Mouse (Mus musculus) yolk sac, embryonic 10.5 days (tissue): ENCODE measurements around the gene Fitm1.

Experiments
- DNase-seq: peaks from one replicate; pipeline ENCODE4 v3.0.0-alpha.2; 2017; ENCODE audit warnings: low spot score

Gene Fitm1

DNA sequence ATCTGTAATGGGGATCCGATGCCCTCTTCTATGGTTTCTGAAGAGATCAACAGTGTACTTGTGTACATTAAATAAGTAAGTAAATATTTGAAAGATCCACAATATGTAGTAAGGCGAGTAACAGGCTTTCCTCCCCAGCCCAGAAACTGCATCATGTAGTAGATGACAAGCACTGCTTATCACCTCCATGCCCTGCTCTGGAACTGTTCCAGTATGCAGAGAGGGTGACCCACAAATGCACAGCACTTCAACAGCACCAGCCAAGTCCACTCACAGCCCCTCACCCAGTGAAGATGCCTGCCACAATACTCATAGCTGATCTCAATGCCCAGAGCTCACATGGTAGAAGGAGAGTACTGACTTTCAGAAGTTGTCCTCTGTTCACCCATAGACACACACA lies 4.8 kb upstream of the Fitm1 start:
- no peak for DNase-seq

DNA sequence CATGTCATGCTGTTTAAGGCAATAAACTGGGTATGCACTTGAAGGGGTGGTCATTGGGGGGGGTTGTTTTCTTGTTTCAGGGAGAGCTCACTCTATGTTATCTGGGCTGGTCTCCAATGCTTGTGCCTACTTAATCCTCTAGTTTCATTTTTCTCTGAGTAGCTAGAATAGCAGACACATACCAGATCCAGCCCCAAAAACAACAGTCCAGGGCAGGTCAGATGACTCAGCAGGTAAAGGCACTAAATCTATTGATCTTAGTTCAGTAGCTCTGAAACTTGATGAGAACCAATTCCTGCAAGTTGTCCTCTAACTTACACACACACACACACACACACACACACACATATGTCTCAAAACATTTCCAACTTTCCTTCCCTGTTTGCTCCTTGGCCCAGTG lies 3.7 kb upstream of the Fitm1 start:
- DNase-seq = no peak

DNA sequence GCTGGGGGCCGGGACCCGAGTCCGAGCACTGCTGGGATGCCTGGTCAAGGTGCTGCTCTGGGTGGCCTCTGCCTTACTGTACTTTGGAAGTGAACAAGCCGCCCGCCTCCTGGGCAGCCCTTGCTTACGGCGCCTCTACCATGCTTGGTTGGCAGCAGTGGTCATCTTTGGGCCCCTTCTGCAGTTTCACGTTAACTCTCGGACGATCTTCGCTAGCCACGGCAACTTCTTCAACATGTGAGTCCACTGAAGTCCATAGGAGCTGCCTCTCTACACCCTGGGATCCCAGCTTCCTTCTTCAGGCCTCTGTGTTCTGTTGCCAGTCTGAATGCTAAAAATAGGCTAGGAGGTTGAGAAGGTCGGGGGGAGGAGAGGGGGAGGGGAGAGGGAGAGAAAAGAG lies 294 bp downstream of the Fitm1 start:
- no peak for DNase-seq

DNA sequence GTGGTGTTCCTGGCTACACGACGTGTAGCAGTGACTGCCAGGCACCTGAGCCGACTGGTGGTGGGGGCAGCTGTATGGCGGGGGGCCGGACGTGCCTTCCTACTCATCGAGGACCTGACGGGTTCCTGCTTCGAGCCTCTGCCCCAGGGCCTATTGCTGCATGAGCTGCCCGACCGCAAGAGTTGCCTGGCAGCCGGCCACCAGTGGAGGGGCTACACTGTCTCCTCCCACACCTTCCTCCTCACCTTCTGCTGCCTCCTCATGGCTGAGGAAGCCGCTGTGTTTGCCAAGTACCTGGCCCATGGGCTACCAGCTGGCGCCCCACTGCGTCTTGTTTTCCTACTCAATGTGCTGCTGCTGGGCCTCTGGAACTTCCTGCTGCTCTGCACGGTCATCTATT lies 959 bp downstream of the Fitm1 start:
- no peak for DNase-seq

DNA sequence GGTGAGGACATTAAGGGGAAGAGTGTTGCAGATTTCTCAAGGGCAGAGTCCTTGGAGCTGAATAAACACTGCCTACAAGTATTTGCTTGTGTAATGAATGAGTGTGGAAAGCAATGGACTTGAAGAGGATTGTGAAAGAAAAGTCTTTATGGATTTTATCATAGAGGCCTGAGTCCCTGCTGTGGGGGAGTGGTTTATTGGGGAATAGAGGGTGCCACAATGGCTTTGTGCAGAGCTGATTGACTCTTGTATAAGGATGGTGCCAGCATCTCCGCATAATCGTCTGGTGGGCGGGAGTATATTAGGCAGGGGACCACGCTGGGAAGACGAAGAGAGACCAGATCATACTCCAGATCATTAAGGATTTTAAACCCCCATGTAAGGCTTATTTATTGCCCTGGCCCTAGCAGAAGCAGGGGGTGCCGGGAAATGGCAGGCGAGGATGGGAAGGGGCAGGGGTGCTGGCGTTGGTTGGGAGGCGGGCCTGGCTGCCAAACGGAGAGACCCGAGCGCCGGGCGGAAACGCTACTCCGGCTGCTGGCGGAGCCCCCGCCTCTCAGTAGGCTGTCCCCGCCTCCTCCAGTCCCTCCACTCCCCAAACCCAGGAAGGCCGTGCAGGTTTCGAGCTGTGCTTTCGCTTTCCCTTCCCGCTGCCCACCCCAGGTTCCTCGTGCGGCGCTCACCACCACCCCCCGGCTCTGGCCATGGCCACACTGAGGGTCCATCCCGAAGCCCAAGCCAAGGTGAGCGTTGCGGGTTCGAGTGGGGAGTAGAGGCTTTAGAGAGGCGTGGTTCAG lies 2.7 kb downstream of the Fitm1 start, which contains the start of gene Psme1:
Gene Psme1, plus strand, starts transcription at position 253 of the 797 bp plus-strand sequence.
- peak; percentile 83 for DNase-seq

DNA sequence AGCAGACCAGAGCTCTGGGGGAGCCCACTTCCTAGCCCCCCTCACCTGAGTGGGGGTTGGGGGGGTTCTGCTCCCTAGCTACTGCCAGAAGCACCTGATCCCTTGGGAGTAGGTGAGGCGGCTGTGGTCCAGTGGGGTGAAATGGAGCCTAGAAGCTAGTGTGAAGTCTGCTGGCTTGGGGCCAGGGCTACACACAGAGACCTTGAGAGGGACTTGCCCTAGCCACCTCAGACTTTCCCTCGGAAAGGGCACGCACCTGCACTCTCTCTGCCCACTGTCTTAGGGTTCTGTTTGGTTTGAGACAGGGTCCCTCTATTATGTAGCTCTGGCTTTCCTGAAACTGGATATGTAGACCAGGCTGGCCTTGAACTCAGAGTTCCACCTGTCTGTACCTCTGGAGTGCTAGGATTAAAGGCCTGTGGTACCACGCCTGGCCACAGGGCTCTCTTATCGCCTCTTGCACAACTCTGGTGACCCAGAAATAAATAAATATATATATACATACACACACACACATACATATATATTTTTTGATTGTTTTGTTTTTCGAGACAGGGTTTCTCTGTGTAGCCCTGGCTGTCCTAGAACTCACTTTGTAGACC lies 3.4 kb downstream of the Fitm1 start:
- DNase-seq = no peak

DNA sequence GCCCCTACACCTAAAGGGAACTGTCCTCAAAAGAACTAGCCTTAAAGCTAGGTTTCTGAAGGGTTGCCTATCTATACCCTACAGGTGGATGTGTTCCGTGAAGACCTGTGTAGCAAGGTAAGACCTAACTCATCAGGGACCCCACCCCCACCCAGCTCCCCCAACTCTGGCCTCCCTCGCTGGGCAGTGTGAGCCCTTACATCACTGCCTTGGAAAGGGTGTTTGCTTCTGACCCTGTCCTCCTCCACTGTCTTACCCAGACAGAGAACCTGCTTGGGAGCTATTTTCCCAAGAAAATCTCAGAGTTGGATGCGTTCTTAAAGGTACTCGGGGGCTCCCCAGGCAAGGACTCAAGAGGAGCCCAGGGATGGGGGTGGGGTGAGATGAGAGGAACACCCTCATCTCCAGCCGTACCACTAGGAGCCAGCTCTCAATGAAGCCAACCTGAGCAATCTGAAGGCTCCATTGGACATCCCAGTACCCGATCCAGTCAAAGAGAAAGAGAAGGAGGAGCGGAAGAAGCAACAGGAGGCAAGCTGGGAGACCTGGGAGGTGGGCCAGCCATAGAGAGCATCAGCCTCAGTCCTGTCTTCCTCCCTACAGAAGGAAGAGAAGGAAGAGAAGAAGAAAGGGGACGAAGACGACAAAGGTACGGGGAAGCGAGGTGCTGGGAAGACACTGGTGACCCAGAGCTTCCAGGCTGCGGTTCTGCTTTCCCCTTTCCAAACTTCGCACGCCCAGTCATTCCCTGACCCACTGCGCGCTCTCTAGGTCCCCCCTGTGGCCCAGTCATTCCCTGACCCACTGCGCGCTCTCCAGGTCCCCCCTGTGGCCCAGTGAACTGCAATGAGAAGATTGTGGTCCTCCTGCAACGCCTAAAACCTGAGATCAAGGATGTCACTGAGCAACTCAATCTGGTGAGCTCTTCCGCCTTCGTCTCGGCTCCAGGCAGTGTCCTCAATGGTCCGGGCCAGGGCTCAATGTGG lies 4.4 kb downstream of the Fitm1 start:
- DNase-seq = no peak

DNA sequence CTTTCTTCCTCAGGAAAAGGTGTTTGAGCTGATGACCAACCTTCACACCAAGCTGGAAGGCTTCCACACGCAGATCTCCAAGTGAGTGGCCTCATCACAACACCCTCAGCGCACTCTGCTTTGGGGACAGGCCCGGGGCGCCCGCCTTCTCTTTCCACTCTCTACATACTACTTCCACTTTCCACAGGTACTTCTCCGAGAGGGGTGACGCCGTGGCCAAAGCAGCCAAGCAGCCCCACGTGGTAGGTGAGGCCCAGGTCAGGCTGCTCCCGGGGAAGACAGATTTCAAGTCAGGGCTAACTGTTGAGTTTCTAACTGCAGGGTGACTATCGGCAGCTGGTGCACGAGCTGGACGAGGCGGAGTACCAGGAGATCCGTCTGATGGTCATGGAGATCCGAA lies 5.3 kb downstream of the Fitm1 start:
- DNase-seq = no peak

DNA sequence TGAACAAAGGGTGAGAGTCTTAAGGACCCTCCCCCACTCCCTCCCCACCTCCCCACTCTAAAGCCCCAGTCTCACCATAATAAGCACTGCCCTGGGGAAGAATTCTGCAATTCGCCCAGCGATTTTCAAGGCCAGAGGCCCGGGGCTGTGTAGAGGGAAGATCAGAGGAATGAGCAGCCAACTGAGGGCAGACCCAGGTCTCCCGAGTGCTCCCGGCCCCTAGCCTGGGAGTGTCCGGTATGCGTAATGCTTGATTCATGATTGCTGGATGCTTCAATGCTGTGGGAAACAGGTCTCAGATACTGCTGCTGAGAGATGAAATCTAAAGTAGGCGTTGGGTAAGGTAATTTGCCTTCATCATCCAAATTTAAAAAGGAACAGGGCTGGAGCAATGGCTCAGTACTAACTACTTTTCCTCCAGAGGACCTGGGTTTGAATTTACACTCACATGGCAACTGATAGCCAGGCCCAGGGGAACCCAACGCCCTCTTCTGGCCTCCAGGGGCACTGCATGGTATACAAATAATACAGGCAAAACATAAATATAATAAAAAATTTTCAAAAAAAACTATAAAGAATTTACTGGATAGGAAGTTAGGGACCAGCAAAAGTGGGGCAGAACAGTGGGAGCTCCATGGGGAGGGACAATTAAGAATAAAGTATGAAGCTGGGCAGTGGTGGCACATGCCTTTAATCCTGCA lies 6.7 kb downstream of the Fitm1 start:
- no peak for DNase-seq

DNA sequence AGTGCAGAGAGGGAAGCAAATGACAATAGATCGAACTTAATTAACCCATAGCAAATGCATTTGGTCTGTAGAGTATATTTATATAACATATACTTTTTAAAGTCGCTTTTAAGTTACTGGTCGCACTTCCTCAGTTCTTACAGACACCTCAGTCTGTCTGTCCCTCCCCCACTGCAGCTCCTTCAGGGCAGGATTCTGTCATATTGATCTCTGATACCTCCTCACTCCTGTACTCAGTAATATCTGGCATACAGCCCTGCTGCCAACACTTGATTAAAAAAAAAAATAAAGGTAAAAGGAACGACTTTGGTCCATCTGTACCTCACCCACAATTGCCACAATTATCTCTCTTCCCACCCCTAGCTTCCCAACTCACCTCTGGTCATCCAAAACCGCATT lies 8.9 kb downstream of the Fitm1 start:
- DNase-seq = no peak

DNA sequence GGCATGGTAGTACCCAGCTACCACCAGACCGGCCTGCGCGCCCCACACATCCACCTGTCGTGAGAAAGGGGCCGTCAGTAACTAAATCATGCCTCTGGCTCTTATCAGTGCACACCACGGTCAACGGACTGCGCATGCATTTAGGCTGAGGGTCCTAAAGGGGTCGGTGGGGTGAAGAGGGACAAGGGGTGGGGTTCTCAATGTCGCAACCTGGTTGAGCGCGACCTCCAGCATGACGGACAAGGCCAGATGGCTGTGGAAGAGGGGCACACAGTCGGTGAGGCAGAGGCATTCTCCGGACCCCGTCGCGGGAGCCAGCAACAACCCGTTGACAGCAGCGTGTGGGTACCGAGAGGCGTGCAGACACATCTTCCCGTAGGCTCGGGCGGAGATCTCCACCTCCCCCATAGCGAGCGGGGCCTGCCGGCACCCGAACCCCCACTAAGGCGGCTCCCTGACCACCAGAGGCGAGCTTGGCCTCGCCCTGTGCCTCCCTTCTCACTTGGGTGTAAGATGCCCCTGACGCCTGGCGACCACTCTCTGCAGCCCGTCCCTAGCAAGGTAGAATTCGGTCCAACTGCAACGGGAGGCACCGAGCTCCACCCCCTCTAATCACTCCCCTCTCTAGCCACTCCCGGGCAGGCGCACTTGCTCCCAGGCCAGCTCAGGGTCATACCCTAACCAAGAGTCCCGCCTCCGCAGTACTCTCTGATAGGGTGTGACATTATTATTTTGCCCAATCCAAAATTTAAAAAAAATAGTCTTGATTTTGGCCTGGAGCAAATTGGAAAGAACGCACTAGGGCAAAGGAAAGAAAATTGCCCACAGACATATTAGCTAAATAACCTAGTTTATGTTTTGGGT lies 9.5 kb downstream of the Fitm1 start, which contains the start of gene Emc9:
Gene Emc9, minus strand, starts transcription at position 601 of the 864 bp plus-strand sequence.
- DNase-seq = peak; percentile 85

DNA sequence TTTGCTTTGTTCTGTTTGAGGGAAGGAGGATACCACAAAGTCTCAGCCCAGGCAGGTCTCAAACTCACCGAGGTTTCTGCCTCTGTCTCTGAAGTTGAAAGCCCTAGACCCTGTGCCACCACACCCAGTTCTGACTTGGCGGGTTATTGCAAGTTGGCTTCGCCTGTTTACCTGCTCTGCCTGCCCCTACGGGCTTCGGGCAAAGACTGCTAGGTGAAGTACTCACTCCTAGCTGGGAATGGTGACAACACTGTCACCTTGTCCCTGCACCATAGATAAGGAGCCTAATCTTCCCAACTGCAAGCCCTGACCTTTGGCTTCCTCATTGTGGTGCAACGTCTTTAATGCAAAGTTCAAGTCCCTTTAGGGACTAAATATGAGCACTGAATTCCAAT lies 10.1 kb downstream of the Fitm1 start:
- DNase-seq = peak; percentile 79

DNA sequence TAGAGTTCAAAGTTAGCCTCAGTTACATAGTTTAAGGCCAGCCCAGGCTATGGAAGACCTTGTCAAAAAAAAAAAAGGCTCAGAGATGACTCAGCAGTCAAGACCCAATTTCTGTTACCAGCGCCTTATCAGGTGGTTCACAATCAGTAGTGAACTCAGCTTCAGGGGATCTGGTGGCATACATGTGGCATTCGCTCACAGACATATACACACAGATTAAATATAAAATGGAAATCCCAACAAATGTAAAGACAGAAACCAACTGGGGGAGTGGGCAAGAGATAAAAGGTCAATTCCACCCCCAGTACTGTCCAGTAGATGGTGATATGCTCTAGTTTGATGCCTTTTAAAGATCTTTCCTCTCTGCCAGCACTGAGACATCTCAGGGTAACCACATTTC lies 10.7 kb downstream of the Fitm1 start:
- no peak for DNase-seq

DNA sequence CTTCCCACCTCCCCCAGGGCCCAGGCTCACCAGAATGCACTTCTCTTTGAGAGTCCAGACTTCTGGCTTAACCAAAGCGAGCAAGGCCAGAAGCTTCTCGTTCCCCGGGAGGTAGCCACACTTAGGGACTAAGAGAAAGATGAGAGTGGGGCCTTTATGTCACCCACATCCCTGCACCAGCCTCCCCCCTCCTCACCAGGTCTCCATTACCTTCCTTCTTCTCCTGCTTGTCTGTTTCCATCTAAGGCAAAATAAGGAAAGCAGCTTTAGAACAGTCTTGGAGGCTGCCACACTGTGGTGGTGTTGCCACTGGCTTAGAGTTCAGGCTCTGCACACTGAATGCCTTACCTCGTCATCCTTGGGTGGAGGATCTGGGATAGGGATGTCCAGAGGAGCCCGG lies 13.9 kb downstream of the Fitm1 start:
- DNase-seq = no peak

DNA sequence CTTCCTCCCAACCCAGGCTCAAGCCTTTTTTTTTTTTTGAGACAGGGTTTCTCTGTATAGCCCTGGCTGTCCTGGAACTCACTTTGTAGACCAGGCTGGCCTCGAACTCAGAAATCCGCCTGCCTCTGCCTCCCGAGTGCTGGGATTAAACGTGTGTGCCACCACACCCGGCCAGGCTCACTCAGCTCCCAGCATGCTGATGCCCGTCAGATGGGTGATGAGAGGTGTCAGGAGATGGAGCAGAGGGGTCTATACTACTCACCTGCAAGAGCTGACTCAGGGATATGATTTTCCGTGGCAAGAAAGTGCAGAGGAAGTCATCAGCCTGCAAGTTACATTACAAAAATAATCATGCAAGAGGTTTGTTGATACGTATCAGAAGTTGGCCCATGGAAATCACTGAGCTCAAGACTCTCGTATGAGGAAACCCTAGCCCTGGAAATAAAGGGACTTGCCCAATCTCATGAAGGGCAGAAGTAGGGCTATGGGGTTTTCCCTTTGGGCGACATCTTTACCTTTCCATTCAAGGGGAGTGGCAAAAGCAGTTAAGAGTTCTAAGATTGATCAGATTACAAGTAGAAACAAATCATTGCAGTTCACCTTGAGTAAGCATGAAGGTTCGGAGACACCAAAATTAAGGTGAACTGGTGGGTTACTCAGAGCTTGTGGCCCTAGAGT lies 14.5 kb downstream of the Fitm1 start:
- DNase-seq = no peak

DNA sequence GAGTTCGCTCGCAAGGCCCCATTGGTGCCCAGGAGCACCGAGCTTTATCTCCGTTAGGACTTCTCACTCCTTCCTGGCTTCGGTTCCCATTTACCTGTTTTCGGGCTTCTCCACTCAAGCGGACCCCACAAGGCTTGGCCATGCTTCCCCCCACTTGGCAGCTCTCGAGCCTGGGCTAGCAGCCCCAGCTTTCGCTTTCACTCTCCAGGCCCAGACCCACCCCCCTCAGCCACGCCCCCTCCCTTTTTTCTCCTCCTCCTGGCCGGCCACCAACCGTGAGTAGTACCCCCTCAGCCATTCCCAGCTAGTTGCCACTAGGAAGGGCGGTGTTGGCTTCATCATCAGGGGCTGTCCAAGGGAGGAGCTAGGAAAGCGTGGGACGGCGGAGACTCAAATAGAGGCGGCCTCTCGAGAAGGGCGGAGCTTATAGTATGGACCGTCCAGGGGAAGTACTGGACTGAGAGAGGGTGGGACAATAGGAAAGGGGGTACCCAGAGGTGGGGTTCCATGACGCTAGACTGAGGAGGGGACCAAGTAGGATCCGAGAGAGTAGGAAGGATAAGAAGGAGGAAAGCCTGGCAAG lies 15.4 kb downstream of the Fitm1 start, which contains the start of gene Psme2:
Gene Psme2, minus strand, starts transcription at position 366 of the 583 bp plus-strand sequence.
- peak; percentile 98 for DNase-seq

DNA sequence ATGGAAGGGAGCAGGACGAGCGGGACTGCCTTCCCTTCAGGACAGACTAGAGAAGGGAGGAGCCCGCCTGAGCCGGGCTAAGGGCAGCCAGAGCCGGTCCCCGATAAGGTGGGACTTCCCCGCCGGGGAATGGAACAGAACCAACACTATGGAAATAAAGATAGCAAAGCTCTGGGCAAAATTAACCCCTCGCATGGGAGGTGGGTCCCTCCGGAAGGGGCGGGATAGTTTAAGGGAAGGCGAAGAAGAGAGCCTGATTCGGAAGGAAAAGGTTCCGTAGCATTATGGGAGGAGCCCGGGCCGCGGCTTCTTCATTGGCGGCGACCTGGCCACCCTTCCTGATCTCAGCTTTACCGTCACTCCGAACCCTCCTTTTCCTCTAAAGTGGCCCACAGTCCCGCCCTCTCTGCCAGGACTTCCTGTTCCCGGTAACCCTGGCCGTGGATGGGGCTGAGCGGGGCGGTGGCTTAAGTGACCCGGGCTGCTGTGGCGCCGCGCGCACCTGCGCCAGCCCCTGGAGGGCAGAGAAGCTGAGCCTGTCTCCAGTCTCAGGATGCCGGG lies 16.0 kb downstream of the Fitm1 start, which contains the start of gene Rnf31:
Gene Rnf31, plus strand, starts transcription at position 378 of the 561 bp plus-strand sequence.
- DNase-seq = peak; percentile 95

DNA sequence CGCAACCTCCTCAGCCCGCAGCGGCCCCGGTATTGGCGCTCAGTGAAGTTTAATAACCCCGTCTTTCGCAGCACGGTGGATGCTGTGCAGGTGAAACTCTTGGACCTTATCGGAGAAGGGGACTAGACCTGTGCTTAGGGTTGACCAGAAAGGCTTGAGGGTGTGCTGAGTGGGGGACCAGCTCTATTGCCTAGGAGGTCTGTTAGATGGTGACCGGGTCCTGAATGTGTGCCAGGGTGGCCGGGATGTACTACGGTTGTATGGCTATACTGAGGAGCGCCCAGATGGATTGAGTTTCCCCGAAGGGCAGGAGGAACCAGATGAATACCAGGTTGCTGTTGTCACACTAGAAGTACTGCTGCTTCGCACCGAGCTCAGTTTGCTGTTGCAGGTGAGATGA lies 16.8 kb downstream of the Fitm1 start:
- no peak for DNase-seq

DNA sequence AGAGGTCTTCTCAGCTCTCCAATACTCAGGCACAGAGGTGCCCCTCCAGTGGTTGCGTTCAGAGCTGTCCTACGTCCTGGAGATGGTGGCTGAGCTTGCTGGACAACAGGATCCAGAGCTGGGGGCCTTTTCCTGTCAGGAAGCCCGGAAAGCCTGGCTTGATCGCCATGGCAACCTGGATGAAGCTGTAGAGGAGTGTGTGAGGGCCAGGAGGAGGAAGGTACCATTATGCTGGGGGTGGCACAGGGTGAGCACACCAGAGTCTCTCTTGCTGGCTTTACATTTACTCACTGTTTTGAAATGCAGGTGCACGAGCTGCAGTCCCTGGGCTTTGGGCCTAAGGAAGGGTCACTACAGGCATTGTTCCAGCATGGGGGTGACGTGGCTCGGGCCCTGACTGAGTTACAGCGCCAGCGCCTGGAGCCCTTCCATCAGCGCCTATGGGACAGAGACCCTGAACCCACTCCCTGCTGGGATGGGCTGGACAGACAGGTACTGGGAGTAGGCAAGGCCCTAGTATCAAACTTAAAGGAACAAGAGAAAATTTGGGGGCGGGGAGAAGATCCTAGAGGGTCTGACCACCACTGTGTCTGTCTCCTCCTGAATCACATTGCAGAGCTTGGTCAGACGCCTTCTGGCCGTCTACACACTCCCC lies 20.7 kb downstream of the Fitm1 start:
- no peak for DNase-seq
